Comparison of ENCODE assay signal across 10 mouse cellular contexts in the genomic region with DNA sequence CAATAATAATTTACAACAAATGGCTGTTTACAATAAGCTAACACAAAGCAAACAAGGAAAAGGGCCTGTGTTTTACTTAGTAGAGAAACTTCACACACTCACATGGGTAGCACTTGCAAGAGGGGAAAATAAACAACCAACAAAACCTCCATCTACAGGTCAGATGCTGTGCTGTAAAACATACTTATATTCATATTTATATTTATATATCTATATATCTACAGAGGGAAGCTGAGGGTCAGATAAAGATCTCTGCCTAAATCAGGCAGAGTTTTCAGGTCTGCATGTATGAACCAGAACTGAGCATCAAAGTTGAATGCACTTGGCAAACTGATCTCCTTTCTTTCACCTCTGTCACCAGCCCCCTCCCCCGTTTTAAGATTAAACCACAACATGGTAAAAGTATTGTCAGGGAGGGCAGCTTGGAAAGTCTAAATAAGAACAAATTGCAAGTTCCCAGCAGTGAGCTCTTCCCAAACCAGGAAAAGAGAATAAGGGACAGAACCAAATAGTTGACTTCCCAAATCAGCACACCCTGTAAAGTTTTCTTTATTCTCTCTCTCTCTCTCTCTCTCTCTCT. TPM values are rescaled to one million over a fixed set of nuclear protein-coding genes. Genes with fewer than 3 reads are reported as not detected.
DNase-seq lines count a peak whose midpoint lies in the region; ATAC-seq and TF ChIP-seq lines count a peak whose summit lies in the region.
"Had no signal": no experiment of that assay in that cellular context is flagged by ENCODE, and none has a peak within 500 bp of the region (broad histone marks: within the 10 kb centered on the region; RNA-seq: fewer than 3 reads in every experiment).

No protein-coding gene starts in this region.

- no peak overlapping the region for H3ac ChIP-seq in myocyte (ENCODE audit: control insufficient read depth, insufficient read length)

- no peaks in the 10 kb centered on the region for H3K27me3 ChIP-seq in kidney, adult 2 months (replicated peaks; ENCODE audit: control insufficient read depth, insufficient read depth, low read length)
- peaks cover 39% of the 10 kb centered on the region for H3K27me3 ChIP-seq in embryonic facial prominence, embryonic 15.5 days
- no peaks in the 10 kb centered on the region for H3K27me3 ChIP-seq in intestine, embryonic 16.5 days (replicated peaks; ENCODE audit: control insufficient read depth, insufficient read depth, low read length)
- H3K27me3 ChIP-seq in myocyte (ENCODE audit: control insufficient read depth, insufficient read depth, insufficient read length), result no peaks in the 10 kb centered on the region

- DNase-seq in kidney, adult 2 months, result peak; percentile 31
- DNase-seq in kidney, adult 11 months, result no peak
- DNase-seq in layer of hippocampus, adult 11-12 months (ENCODE audit: low spot score), result no peak
- no peak for DNase-seq in cerebellum, adult 18-20 months
- no peak for DNase-seq in right cerebral cortex, postnatal 36 days (ENCODE audit: low spot score in 2 of 2)
- DNase-seq: lung, postnatal 36 days had no signal

- no peaks in the 10 kb centered on the region for H3K9me3 ChIP-seq in embryonic facial prominence, embryonic 15.5 days (replicated peaks)
- no peaks in the 10 kb centered on the region for H3K9me3 ChIP-seq in intestine, embryonic 16.5 days (ENCODE audit: control insufficient read depth, low read length)

- H3K79me2 ChIP-seq in myocyte (ENCODE audit: control insufficient read depth, insufficient read depth), result peaks cover 49% of the 10 kb centered on the region

- no peak for TF ChIP-seq CTCF in kidney, adult 2 months (conservative IDR thresholded peaks at IDR 0.05; ENCODE audit: insufficient read depth, insufficient read length, low read depth, low read length)

- peaks cover 9% of the 10 kb centered on the region; the same call in 1 of the 2 replicates for H3K4me1 ChIP-seq in kidney, adult 2 months (ENCODE audit: control insufficient read depth, insufficient read depth, low read length)
- H3K4me1 ChIP-seq in embryonic facial prominence, embryonic 15.5 days, result peaks cover 23% of the 10 kb centered on the region
- peaks cover 31% of the 10 kb centered on the region for H3K4me1 ChIP-seq in intestine, embryonic 16.5 days (ENCODE audit: control insufficient read depth, insufficient read depth, low read length)

- ATAC-seq in embryonic facial prominence, embryonic 15.5 days (ENCODE audit: insufficient number of reproducible peaks, low FRiP score, low TSS enrichment, low read depth), result no peak
- ATAC-seq in intestine, embryonic 16.5 days, result no peak

- peak overlapping the region; percentile 69 for H3K4me2 ChIP-seq in embryonic facial prominence, embryonic 15.5 days (replicated peaks)
- peak overlapping the region; percentile 86 for H3K4me2 ChIP-seq in intestine, embryonic 16.5 days (ENCODE audit: low read depth, low read length)
- H3K4me2 ChIP-seq in myocyte (ENCODE audit: low read depth), result peak overlapping the region; percentile 80

- H3K4me3 ChIP-seq in kidney, adult 2 months (ENCODE audit: insufficient read depth, low read depth, low read length), result no peak overlapping the region; the same call in 1 of the 2 replicates
- H3K4me3 ChIP-seq in embryonic facial prominence, embryonic 15.5 days (replicated peaks), result peak overlapping the region; percentile 58
- H3K4me3 ChIP-seq in intestine, embryonic 16.5 days (ENCODE audit: low read length), result peak overlapping the region; percentile 66
- peak overlapping the region; percentile 32 for H3K4me3 ChIP-seq in myocyte

- H3K9ac ChIP-seq in embryonic facial prominence, embryonic 15.5 days, result no peak overlapping the region
- H3K9ac ChIP-seq in intestine, embryonic 16.5 days (ENCODE audit: low read depth, low read length), result no peak overlapping the region

- 2% methylated on average over 1 of the region's 1 CpGs for WGBS in kidney, adult 2 months
- 3% methylated on average over 1 of the region's 1 CpGs for WGBS in embryonic facial prominence, embryonic 15.5 days
- 4% methylated on average over 1 of the region's 1 CpGs for WGBS in intestine, embryonic 16.5 days

- no peak for TF ChIP-seq POLR2A in kidney, adult 2 months (IDR thresholded peaks at IDR 0.05; ENCODE audit: low read depth, low read length)
- no peak for TF ChIP-seq POLR2A in myocyte (IDR thresholded peaks at IDR 0.05; ENCODE audit: insufficient read length, low read depth)

- H3K36me3 ChIP-seq in kidney, adult 2 months (ENCODE audit: control insufficient read depth, insufficient read depth, low read length), result peaks cover 15% of the 10 kb centered on the region
- H3K36me3 ChIP-seq in embryonic facial prominence, embryonic 15.5 days, result no peaks in the 10 kb centered on the region
- no peaks in the 10 kb centered on the region for H3K36me3 ChIP-seq in intestine, embryonic 16.5 days (ENCODE audit: control insufficient read depth, insufficient read depth, low read length)
- H3K36me3 ChIP-seq in myocyte (ENCODE audit: control insufficient read depth, insufficient read depth), result peaks cover 18% of the 10 kb centered on the region
- H3K36me3 ChIP-seq: G1E had no signal

- peak overlapping the region; percentile 83 for H3K27ac ChIP-seq in kidney, adult 2 months (ENCODE audit: insufficient read depth, low read depth, low read length)
- peak overlapping the region; percentile 90 for H3K27ac ChIP-seq in embryonic facial prominence, embryonic 15.5 days (replicated peaks)
- 0 out of 2 replicates have a peak overlapping the region, but pooled peaks have one; percentile 34 for H3K27ac ChIP-seq in intestine, embryonic 16.5 days (ENCODE audit: low read length)

TF ChIP-seq in myocyte, 11 proteins besides CTCF, POLR2A, EP300 and RAD21:
- TF ChIP-seq CEBPB (IDR thresholded peaks at IDR 0.05; ENCODE audit: insufficient read depth, poor library complexity, severe bottlenecking) (no peak), SRF (IDR thresholded peaks at IDR 0.05; ENCODE audit: control insufficient read depth, insufficient read length, low read depth) (no peak), USF1 (IDR thresholded peaks at IDR 0.05; ENCODE audit: low read depth) (no peak), MYOD1 (IDR thresholded peaks at IDR 0.05; ENCODE audit: control insufficient read depth in 1 of 3, insufficient read length in 2 of 3, low read depth in 2 of 3) (no peak), POLR2AphosphoS2 (IDR thresholded peaks at IDR 0.05; ENCODE audit: insufficient read length, low read depth) (no peak), E2F4 (IDR thresholded peaks at IDR 0.05; ENCODE audit: insufficient read depth) (no peak), TCF12 (IDR thresholded peaks at IDR 0.05; ENCODE audit: insufficient read depth, poor library complexity, severe bottlenecking) (no peak), TCF3 (IDR thresholded peaks at IDR 0.05; ENCODE audit: insufficient read length, low read depth) (no peak), REST (IDR thresholded peaks at IDR 0.05; ENCODE audit: insufficient read depth, insufficient read length) (no peak), MYOG (IDR thresholded peaks at IDR 0.05; ENCODE audit: control insufficient read depth in 1 of 3, insufficient read depth in 1 of 3, insufficient read length in 2 of 3, low read depth in 2 of 3) (no peak), MAX (IDR thresholded peaks at IDR 0.05; ENCODE audit: low read depth) (no peak)
TF ChIP-seq in myocyte: peak in this region for 0.

RNA-seq across cellular contexts. Expression of a gene that starts 14.5 kb away (rescaled TPM):
- polyA plus RNA-seq in kidney, adult 2 months (2012; rRNA removed), result 193 and 288 TPM in 2 replicates
- 32.3 and 35.6 TPM in 2 replicates for polyA plus RNA-seq in embryonic facial prominence, embryonic 15.5 days (2015; fragmentation: Nextera tagmentation; extraction: Ambion mirVana)
- 22.2 and 24.6 TPM in 2 replicates for polyA plus RNA-seq in intestine, embryonic 16.5 days (2015; fragmentation: Nextera tagmentation; extraction: Ambion mirVana)
- polyA plus RNA-seq in myocyte (2012; fragmentation: generic; extraction: Trizol), result 7.0 TPM
- polyA plus RNA-seq: G1E had no signal

Comparison
In these comparisons a context has a peak if more than half of its experiments do, and no peak if none do; other contexts are left out.
1. H3K27ac ChIP-seq: peak in every context shown above with its lines; median percentile 90 in embryonic facial prominence, embryonic 15.5 days; 83 in kidney, adult 2 months; 34 in intestine, embryonic 16.5 days.